Comparison of ENCODE assay signal across 9 mouse cellular contexts in the genomic region with DNA sequence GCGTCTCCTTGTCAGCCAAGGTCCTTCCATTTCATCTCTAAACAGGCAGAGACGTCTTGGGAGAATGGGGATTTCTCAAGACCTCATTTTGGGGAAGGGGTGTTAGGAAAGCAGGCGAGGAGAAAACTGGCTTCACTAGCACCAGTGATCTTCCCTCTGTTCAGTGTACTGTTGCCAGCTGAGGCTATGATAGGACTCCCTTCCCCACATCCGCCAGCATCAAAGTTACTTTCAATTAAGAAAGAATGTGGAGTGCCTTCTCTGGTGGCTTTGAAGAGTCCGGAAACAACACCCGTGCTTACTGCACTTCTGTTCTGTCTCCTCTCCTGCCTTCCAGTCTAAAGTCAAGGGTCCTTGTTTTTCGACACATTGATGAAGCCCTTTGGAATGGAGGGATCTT. TPM values are rescaled to one million over a fixed set of nuclear protein-coding genes. Genes with fewer than 3 reads are reported as not detected.
DNase-seq lines count a peak whose midpoint lies in the region; ATAC-seq and TF ChIP-seq lines count a peak whose summit lies in the region.
"Had no signal": no experiment of that assay in that cellular context is flagged by ENCODE, and none has a peak within 500 bp of the region (broad histone marks: within the 10 kb centered on the region; RNA-seq: fewer than 3 reads in every experiment).

No protein-coding gene starts in this region.

- peak overlapping the region; percentile 71 for H3K9ac ChIP-seq in hindbrain, postnatal 0 days (replicated peaks; ENCODE audit: low read length)
- peak overlapping the region; percentile 82 for H3K9ac ChIP-seq in neural tube, embryonic 13.5 days

- no peaks in the 10 kb centered on the region for H3K9me3 ChIP-seq in hindbrain, postnatal 0 days (ENCODE audit: low read length)
- no peaks in the 10 kb centered on the region for H3K9me3 ChIP-seq in neural tube, embryonic 13.5 days

- 6% methylated on average over 7 of the region's 7 CpGs for WGBS in hindbrain, postnatal 0 days
- WGBS in neural tube, embryonic 13.5 days: 4% methylated on average over 7 of the region's 7 CpGs

- no peak overlapping the region for H3K27ac ChIP-seq in left cerebral cortex, adult 2 months
- H3K27ac ChIP-seq in hindbrain, postnatal 0 days: no peak overlapping the region
- no peak overlapping the region for H3K27ac ChIP-seq in neural tube, embryonic 13.5 days (replicated peaks)

- intact Hi-C loops in left cerebral cortex, adult 2 months (cut with DNase I): no loop called here
- intact Hi-C loops in left cerebral cortex, postnatal 25 days (cut with DNase I): no loop called here
- intact Hi-C loops in left cerebral cortex, postnatal 36 days (cut with DNase I): loop anchor here (5.0 kb wide), 1 partner anchor 480 kb away; no protein-coding TSS in a partner anchor

- no peaks in the 10 kb centered on the region for H3K4me1 ChIP-seq in hindbrain, postnatal 0 days (ENCODE audit: insufficient read depth, low read length)
- peaks cover 24% of the 10 kb centered on the region for H3K4me1 ChIP-seq in neural tube, embryonic 13.5 days (replicated peaks)

- no peak for TF ChIP-seq CTCF in left cerebral cortex, adult 2 months (IDR thresholded peaks at IDR 0.05)
- TF ChIP-seq CTCF in hindbrain, postnatal 0 days (IDR thresholded peaks at IDR 0.05; ENCODE audit: low read depth): no peak

- no peaks in the 10 kb centered on the region for H3K27me3 ChIP-seq in hindbrain, postnatal 0 days (ENCODE audit: insufficient read depth, low read length)
- peaks cover 22% of the 10 kb centered on the region for H3K27me3 ChIP-seq in neural tube, embryonic 13.5 days

- DNase-seq in left cerebral cortex, adult 2 months (ENCODE audit: extremely low spot score in 1 of 2, low spot score in 2 of 2): no peak
- DNase-seq in left cerebral cortex, postnatal 25 days (ENCODE audit: low spot score in 2 of 2): no peak
- peak; percentile 11 for DNase-seq in embryo, embryonic 9.5 days (ENCODE audit: extremely low spot score)
- peak; percentile 37 for DNase-seq in hindbrain, postnatal 0 days (ENCODE audit: low spot score)
- DNase-seq in lung, adult 18-20 months: no peak
- DNase-seq in adrenal gland, adult 2 months: no peak
- DNase-seq in left cerebral cortex, postnatal 36 days (ENCODE audit: low spot score in 2 of 2): no peak

- ATAC-seq in hindbrain, postnatal 0 days: no peak
- ATAC-seq in neural tube, embryonic 13.5 days (ENCODE audit: low read depth): no peak

- H3K4me2 ChIP-seq in hindbrain, postnatal 0 days (ENCODE audit: low read depth, low read length): peak overlapping the region; percentile 91
- peak overlapping the region; percentile 95 for H3K4me2 ChIP-seq in neural tube, embryonic 13.5 days

- H3K4me3 ChIP-seq in left cerebral cortex, adult 2 months: peak overlapping the region; percentile 31
- peak overlapping the region; percentile 76 for H3K4me3 ChIP-seq in hindbrain, postnatal 0 days (ENCODE audit: low read length)
- H3K4me3 ChIP-seq in neural tube, embryonic 13.5 days: peak overlapping the region; percentile 60

- no peaks in the 10 kb centered on the region for H3K36me3 ChIP-seq in hindbrain, postnatal 0 days (ENCODE audit: insufficient read depth, low read length)
- no peaks in the 10 kb centered on the region for H3K36me3 ChIP-seq in neural tube, embryonic 13.5 days

RNA-seq across cellular contexts. Expression of gene Lhfpl3, which starts 1.4 kb away (rescaled TPM):
- 10 to 100 TPM; 14.9 to 18.3 TPM for total RNA-seq in left cerebral cortex, adult 2 months (2021)
- total RNA-seq in left cerebral cortex, postnatal 25 days (2021): 10 to 100 TPM; 19.0 to 23.4 TPM
- 57.3 and 70.7 TPM in 2 replicates for total RNA-seq in hindbrain, postnatal 0 days (2014; rRNA removed)
- 48.9 and 49.2 TPM in 2 replicates for polyA plus RNA-seq in hindbrain, postnatal 0 days (2015; fragmentation: Nextera tagmentation; extraction: Ambion mirVana)
- polyA plus RNA-seq in neural tube, embryonic 13.5 days (2015; fragmentation: Nextera tagmentation; extraction: Ambion mirVana): 9.0 and 9.4 TPM in 2 replicates
- total RNA-seq in adrenal gland, adult 2 months (2021): 1 to 10 TPM in 1 of 2 experiments, under 1 TPM in 1; 0.83 to 1.0 TPM
- polyA plus RNA-seq in adrenal gland, adult 2 months (2012; rRNA removed): 1.1 and 1.9 TPM in 2 replicates
- 10 to 100 TPM; 16.2 to 19.1 TPM for total RNA-seq in left cerebral cortex, postnatal 36 days (2021)
- total RNA-seq: common myeloid progenitor, adult 5-6 weeks had no signal

Comparison
In these comparisons a context has a peak if more than half of its experiments do, and no peak if none do; other contexts are left out.
1. DNase-seq: peak in embryo, embryonic 9.5 days (single experiment) and hindbrain, postnatal 0 days (single experiment); none in left cerebral cortex, adult 2 months (0 of 2), left cerebral cortex, postnatal 25 days (0 of 2), lung, adult 18-20 months (0 of 2), adrenal gland, adult 2 months (single experiment) and left cerebral cortex, postnatal 36 days (0 of 2).
2. RNA of gene Lhfpl3, which starts 1.4 kb away (total RNA-seq): 57.3 to 70.7 TPM in hindbrain, postnatal 0 days, 19.0 to 23.4 TPM in left cerebral cortex, postnatal 25 days, 16.2 to 19.1 TPM in left cerebral cortex, postnatal 36 days and 14.9 to 18.3 TPM in left cerebral cortex, adult 2 months; 0.83 to 1.0 TPM in adrenal gland, adult 2 months; every median in the first group is over 4 times any median in the second.
3. Peak in every context shown above with its lines, with median percentiles within 50 percentile points of each other: H3K4me3 ChIP-seq.